Mouse (Mus musculus) c-Kit-positive CD71-positive TER-119-negative erythroid progenitor cells, embryonic 14.5 days (primary cell): Measurements from ENCODE around the gene Ctnna2.

Source experiments
- DNase-seq: peaks from one replicate; pipeline ENCODE4 v3.0.0-alpha.2; 2013; ENCODE audit warnings: low read depth

Gene Ctnna2

GRCm38 (mm10) chr6:77979241-77979961 is at the start of gene Ctnna2:
TSS of gene Ctnna2 (minus strand) at chr6:77979699.
- peak; percentile 0 for DNase-seq

- no peak for DNase-seq
These were observed 896 bp upstream of the Ctnna2 start for GRCm38 (mm10) chr6:77980137-77981052.

GRCm38 (mm10) chr6:77978476-77979240 is 841 bp downstream of the Ctnna2 start:
- DNase-seq = no peak

DNA sequence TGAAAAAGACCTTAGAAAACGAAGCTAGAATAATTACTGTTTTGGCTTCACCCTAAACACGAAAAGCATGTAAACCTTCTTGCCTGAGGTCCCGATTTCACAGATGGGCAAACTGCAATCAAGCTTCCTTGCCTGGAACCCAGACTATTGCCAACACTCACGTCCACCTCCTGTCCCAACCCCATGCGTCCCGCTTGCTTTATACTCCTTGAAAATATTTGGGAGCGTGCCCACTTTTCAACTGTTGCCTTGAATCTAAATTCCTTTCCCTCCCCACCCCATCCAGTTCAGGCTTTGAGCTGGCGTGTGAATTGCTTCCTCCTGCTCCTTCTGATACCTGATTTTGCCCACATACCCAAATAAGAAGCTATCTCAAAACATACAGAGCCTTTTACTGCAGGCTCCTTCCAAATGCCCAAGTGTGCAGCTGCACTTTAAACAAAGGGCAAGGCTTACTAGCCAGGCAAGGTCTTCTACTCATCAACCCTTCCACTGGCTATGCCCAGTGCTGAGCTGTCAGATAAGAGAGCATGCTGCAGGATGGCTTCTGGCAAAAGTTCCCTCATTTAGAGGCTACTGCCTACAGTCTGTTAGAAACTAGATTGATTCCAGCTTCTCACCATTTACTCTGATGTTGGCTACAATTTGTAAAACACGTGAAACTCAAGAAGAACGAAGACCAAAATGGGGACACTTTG is 8.8 kb downstream of the Ctnna2 start:
- no peak for DNase-seq

DNA sequence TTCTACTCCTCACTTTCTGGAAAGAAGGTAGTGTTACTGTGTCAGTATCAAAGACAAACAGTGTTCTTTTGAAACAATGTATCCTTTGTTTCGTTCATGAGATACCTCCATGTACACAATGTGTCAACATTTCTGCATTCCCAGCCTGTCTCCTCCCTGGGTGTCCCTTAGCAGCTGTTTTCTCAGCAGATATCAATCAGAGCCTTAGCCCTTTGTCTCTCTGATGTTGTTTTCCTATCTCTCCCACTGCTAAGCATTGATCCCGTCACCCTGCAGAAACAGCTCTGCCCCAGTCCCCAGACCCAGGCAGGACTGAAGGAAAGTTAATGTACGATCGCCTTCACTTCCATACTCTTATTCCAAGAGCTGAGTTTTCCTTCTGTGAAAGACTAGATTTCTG is 9.7 kb downstream of the Ctnna2 start:
- no peak for DNase-seq

- DNase-seq = no peak
These were observed 17.5 kb downstream of the Ctnna2 start for GRCm38 (mm10) chr6:77962011-77962410.

- DNase-seq = no peak
These were observed 28.2 kb downstream of the Ctnna2 start for GRCm38 (mm10) chr6:77951276-77951675.

- DNase-seq = no peak
These were observed 28.8 kb downstream of the Ctnna2 start for GRCm38 (mm10) chr6:77950690-77951089.

DNA sequence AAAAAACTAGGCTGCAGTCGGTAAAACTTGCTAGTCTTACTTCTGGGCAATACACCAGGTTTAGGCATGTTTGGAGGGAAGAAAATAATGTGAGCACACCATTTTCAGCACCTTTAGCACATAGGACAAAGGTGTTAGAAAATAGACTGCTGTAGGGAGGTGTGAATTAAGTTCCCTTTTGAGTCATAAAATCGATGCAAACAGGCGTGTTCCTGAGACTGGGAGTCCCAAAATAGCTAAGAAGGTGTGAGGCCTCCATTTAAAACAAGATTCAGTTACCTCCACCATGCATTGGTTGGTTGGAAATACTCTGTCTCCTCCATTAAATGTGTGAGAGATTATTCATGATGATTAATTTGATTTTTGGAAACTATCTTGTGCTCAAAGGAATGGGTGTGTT is 50.1 kb downstream of the Ctnna2 start:
- DNase-seq = no peak

- no peak for DNase-seq
These were observed 106.3 kb downstream of the Ctnna2 start for GRCm38 (mm10) chr6:77873150-77873549.

- no peak for DNase-seq
These were observed 110.2 kb downstream of the Ctnna2 start for GRCm38 (mm10) chr6:77869313-77869712.

DNA sequence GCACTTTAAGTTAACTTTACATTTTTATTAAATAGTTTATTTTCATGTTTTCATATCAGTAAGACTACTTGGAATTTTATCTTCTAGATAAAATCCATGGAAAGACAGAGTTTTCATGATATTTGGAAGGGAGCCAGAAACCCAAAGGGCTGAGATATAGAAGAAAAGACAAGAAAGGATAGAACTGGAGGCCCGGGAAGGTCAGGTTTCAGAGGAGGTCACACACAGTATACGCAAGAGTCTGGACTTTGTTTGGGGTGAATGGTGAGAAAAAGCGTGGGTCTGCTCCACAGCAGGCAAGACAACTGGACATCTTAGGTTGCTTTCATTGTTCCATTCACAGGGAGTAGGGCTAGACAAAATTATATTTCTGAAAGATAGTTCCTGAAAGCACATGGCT is 111.4 kb downstream of the Ctnna2 start:
- no peak for DNase-seq

DNA sequence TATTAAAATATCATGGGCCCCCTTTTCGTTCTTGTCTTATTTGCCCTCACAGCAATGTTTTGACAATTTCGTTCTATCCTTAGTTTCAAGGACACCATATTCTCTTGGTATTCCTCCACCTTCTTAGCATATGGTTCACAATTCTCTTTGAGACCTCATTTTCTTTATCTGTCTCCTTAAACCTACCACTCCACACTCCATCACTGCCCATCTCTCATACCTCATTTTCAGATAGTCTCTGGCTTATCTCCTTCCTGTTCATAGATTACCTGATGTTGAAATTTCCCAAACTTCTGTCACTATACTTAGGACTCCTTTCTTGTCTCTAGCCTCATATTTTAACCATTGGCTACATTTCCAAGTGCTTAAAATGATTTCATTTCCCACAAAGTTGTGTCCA is 116.1 kb downstream of the Ctnna2 start:
- no peak for DNase-seq

GRCm38 (mm10) chr6:77862781-77863180 is 116.7 kb downstream of the Ctnna2 start:
- DNase-seq = no peak

- no peak for DNase-seq
These were observed 130.1 kb downstream of the Ctnna2 start for GRCm38 (mm10) chr6:77849438-77849837.

GRCm38 (mm10) chr6:77848796-77849195 is 130.7 kb downstream of the Ctnna2 start:
- DNase-seq = no peak

DNA sequence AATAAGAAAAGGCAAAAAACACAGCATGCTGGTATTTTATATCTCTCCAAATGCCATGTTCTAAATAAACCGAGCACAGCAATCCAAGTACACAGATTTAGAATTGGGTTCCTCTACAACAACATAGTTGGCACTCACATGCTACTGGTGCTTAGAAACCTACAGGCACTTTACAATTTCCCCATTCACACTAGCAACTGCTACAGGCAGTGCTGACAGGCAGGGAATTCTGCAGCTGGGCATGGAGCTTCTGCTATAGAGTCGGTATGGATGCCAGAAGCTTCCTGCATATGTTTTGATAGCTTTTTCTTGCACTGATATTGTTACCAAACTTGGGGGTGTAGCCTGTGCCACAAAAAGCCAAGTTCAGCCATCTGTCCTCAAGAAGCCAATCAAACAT is 131.8 kb downstream of the Ctnna2 start:
- no peak for DNase-seq

- DNase-seq = no peak
These were observed 140.4 kb downstream of the Ctnna2 start for GRCm38 (mm10) chr6:77839076-77839475.

DNA sequence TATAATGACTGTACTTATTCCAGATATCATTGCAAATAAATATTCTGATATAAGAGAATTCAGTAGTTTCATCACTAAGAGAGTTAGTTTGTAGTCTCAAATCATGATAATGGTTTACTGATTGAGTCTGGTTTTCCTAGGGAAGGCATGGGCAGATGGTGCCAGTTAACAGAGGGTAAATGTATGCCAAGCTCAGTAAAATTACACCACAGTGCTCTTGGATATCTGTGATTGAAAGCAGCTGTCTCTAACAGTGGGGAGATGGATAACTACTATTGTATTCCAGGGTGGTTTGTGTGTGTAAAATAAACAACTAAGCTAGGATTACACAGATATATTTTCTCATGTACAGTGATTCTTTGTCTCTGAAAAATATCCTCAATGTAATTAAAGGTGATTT is 140.8 kb downstream of the Ctnna2 start:
- no peak for DNase-seq

DNA sequence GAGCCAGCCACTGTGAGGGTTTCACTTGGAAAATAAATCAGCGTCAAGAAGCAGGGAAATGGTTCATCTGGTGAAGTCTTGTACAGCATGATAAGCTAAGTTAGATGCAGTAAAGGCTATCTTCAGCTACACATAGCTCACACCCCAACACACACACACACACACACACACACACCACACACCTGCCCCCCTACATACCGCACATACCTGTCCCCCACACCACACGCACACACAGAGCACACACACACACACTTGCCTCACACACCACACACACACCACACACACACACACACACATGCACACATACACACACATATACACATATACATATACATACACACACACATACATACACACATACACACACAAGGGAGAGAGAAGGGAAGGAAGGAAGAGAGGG is 142.0 kb downstream of the Ctnna2 start:
- no peak for DNase-seq

DNA sequence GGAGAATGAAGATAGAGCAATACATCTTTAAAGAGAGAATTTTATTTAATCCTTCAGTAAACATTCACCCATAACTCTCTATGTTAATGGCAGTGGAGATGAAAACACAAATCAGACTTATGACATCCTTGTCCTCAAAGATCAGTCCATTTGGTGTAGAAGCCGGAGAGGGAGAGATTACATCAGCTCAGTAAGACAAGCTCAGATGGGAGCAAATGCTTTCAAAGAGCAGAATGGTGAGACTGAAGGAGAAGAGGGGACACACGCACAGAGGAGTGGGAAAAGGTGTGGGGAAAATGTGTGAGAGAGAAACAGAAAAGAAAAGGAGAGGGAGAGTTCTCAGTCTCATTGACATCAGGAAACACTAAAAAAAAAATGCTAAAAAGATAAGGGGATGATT is 144.8 kb downstream of the Ctnna2 start:
- DNase-seq = no peak

- no peak for DNase-seq
These were observed 152.0 kb downstream of the Ctnna2 start for GRCm38 (mm10) chr6:77827526-77827925.
